Mouse (Mus musculus): ENCODE measurements at regions not wholly inside any gene's neighbourhood (a gene's known extent, or its start where the extent isn't known, plus 50 kb on each side); places are given as distances from the start of the nearest gene placed in this dataset.

- TF ChIP-seq CTCF (IDR thresholded peaks at IDR 0.05; ENCODE audit: borderline replicate concordance, insufficient read depth, low read depth, low read length) (no peak), POLR2A (IDR thresholded peaks at IDR 0.05; ENCODE audit: borderline replicate concordance, insufficient read depth, low read length) (no peak)
Observed at GRCm38 (mm10) chr1:143122185-143122584, 518.3 kb upstream of the B3galt2 start.

All from cerebellum, adult 2 months (tissue).